Mouse (Mus musculus) lung, embryonic 14.5 days (tissue): Measurements from ENCODE around the gene Heatr1. TPM values are rescaled to one million over a fixed set of nuclear protein-coding genes. Genes with fewer than 3 reads are reported as not detected.

Source experiments
- ATAC-seq: fragments of 200-750 bp; cut with Nextera tagmentation; 2 replicates; pipeline ENCODE4 v1.8.0; 2017; ENCODE audit warnings: mild to moderate bottlenecking, moderate TSS enrichment, moderate library complexity; ENCODE audit not compliant: insufficient read depth
- DNase-seq: peaks from one replicate; pipeline ENCODE4 v3.0.0-alpha.2; 2015
- H3K27ac ChIP-seq: fragments of 300-500 bp; sonication (generic); 2 replicates; pipeline ENCODE4 v1.5.1; 2014; ENCODE audit warnings: low read depth, mild to moderate bottlenecking, moderate library complexity
- H3K27me3 ChIP-seq: fragments of 300-500 bp; sonication (generic); 2 replicates; pipeline ENCODE4 v1.6.1; 2014; ENCODE audit warnings: low read length, control low read depth; ENCODE audit not compliant: insufficient read depth
- H3K36me3 ChIP-seq: fragments of 300-500 bp; sonication (generic); 2 replicates; pipeline ENCODE4 v1.6.1; 2014; ENCODE audit warnings: control low read depth; ENCODE audit not compliant: insufficient read depth
- H3K4me1 ChIP-seq: fragments of 300-500 bp; sonication (generic); 2 replicates; pipeline ENCODE4 v1.6.1; 2014; ENCODE audit warnings: antibody characterized with exemption, control low read depth; ENCODE audit not compliant: insufficient read depth
- H3K4me2 ChIP-seq: fragments of 300-500 bp; sonication (generic); 2 replicates; pipeline ENCODE4 v1.6.1; 2014; ENCODE audit warnings: mild to moderate bottlenecking
- H3K4me3 ChIP-seq: fragments of 300-500 bp; sonication (generic); 2 replicates; pipeline ENCODE4 v1.5.1; 2014; ENCODE audit warnings: low read depth, low read length
- H3K9ac ChIP-seq: fragments of 300-500 bp; sonication (generic); 2 replicates; pipeline ENCODE4 v1.6.1; 2014
- H3K9me3 ChIP-seq: fragments of 300-500 bp; sonication (generic); 2 replicates; pipeline ENCODE4 v1.6.1; 2016; ENCODE audit warnings: low read depth, low read length, control low read depth
- CTCF ChIP-seq: IDR thresholded peaks from 2 replicates; pipeline ENCODE4 v1.5.1; 2016; ENCODE audit warnings: antibody characterized with exemption, low read depth
- WGBS: fragments of 180-500 bp; shearing (Covaris S2); extraction: QIAGEN DNeasy Blood & Tissue Kit; methylation state at CpG from one replicate; pipeline ENCODE4 v1.1.7; 2014; 5-methylcytosine and 5-hydroxymethylcytosine counted together
- polyA plus RNA-seq: library from polyadenylated mRNA; unstranded; fragments of >200 nt; fragmentation: Nextera tagmentation; extraction: Ambion mirVana; gene quantifications from 2 replicates; pipeline ENCODE4 v1.2.1, GENCODE M21; 2014

The Heatr1 gene
- polyA plus RNA-seq, 1 experiment from 2014 or later = 36.2 TPM

DNA sequence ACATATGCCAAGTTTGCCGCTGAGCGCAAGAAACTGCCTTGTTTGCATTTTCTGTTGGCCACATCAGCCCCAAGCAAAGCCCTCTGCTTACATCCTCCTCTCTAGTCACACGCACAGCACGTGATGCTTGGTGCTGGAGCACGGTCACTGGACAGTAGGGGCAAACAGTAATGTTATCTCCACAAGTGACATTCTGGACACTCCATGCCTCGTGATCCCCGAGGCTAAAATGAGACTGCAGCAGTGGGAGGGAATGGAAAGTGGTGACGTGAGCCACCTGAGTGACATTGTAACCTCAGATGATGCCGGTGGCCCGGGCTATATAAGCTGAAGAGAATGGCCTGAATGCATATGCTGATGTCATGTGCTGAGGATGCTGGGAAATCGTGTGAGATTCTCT is 24.9 kb upstream of the Heatr1 start:
- DNase-seq (no peak), ATAC-seq (no peak)
- TF ChIP-seq CTCF = no peak
- H3K9ac ChIP-seq = no peak overlapping the region
- H3K9me3 ChIP-seq = no peaks in the 10 kb centered on the region
- H3K4me2 ChIP-seq = no peak overlapping the region
- no peak overlapping the region for H3K4me3 ChIP-seq
- no peaks in the 10 kb centered on the region for H3K36me3 ChIP-seq
- H3K27ac ChIP-seq = no peak overlapping the region
- H3K4me1 ChIP-seq = no peaks in the 10 kb centered on the region
- WGBS = 72% methylated on average over 11 of the region's 11 CpGs
- no peaks in the 10 kb centered on the region for H3K27me3 ChIP-seq

DNA sequence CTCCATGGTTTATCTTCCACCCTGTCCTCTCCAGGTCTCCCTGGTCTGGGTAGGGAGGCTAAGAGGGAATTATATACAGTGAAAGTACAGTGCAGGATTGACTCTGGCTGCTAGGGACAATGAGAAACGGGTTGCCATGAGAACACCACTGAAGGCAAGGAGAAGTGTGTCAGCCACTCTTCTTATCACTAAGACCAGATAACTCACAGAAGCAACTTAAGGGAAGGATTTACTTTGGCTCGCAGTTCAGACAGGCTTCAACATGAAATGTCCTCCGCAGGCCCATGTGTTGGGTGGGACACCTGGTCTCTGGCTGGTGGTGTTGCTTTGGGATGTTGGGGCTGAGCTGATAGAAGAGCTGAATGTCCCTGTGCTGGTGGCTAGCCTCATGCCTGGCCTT is 22.1 kb upstream of the Heatr1 start:
- no peak for TF ChIP-seq CTCF
- no peaks in the 10 kb centered on the region for H3K36me3 ChIP-seq
- DNase-seq (no peak), ATAC-seq (no peak)
- H3K4me2 ChIP-seq = no peak overlapping the region
- no peaks in the 10 kb centered on the region for H3K4me1 ChIP-seq
- H3K27me3 ChIP-seq = no peaks in the 10 kb centered on the region
- H3K4me3 ChIP-seq = no peak overlapping the region
- no peak overlapping the region for H3K9ac ChIP-seq
- WGBS = 55% methylated on average over 3 of the region's 3 CpGs
- no peak overlapping the region for H3K27ac ChIP-seq
- H3K9me3 ChIP-seq = no peaks in the 10 kb centered on the region

DNA sequence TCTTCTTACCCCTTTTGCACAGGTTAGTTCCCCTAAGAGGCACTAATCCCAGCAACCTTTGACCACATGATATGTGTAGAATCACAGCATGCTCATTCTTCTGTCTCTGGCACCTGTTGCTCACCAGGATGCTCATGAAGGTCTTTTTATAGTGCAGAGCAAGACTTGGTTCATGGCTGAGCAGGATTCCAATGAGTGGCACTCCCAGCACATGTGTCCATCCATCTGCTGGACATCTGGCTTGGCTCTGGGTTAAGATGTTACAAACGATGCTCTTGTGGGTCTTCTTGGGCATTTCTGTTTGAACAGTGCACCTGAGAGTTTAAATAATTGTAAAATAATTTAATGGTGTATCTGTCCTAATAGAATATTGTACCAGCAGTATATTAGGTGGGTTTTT is 18.0 kb upstream of the Heatr1 start:
- DNase-seq (no peak), ATAC-seq (no peak)
- no peaks in the 10 kb centered on the region for H3K9me3 ChIP-seq
- no peaks in the 10 kb centered on the region for H3K36me3 ChIP-seq
- H3K4me1 ChIP-seq = no peaks in the 10 kb centered on the region
- H3K4me3 ChIP-seq = no peak overlapping the region
- H3K4me2 ChIP-seq = no peak overlapping the region
- no peak for TF ChIP-seq CTCF
- no peaks in the 10 kb centered on the region for H3K27me3 ChIP-seq
- no peak overlapping the region for H3K27ac ChIP-seq
- WGBS = 67% methylated on average over 1 of the region's 1 CpGs
- no peak overlapping the region for H3K9ac ChIP-seq

DNA sequence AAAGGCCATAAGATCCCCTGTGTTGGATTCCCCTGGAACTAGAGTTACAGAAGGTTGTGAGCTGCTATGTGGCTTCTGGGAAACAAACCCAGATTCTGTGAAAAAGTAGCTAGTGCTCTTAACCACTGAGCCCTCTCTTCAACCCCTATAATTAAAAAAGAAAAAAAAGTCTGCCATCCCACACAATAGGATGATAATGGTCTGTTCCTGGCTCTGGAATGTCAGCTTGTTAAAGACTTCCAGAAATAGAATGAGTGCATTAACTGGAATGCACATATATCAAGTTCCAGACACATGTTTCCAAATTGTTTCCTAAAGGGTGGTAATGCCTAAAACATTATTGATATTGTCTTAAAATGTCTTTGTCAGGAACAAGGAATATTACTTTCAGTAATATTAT is 10.0 kb upstream of the Heatr1 start:
- TF ChIP-seq CTCF = no peak
- Histone ChIP-seq H3K4me1 (no peaks in the 10 kb centered on the region), H3K27me3 (no peaks in the 10 kb centered on the region), H3K4me2 (no peak overlapping the region), H3K36me3 (no peaks in the 10 kb centered on the region), H3K9ac (no peak overlapping the region), H3K9me3 (no peaks in the 10 kb centered on the region), H3K27ac (no peak overlapping the region), H3K4me3 (no peak overlapping the region)
- no peak for ATAC-seq
- DNase-seq = no peak

DNA sequence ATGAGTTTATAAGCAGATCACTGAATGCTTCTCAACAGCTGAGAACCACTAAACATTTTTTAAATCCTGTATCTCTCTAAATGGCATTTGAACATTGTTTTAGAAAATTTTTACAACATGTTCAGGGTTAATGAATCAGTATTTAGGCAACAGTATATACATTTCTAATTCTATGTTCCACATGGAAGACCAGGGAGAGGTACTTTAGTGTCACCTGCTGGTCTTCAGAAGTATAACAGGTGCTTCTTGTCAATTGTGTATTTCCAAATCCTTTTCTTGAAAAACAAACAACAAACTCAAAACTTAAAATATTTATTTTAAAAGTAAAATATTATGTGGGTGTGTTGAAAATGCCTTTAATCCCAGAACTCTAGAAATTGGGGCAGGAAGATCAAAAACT is 8.5 kb upstream of the Heatr1 start:
- no peaks in the 10 kb centered on the region for H3K36me3 ChIP-seq
- no peak overlapping the region for H3K4me2 ChIP-seq
- no peak overlapping the region for H3K4me3 ChIP-seq
- ATAC-seq = no peak
- H3K27me3 ChIP-seq = no peaks in the 10 kb centered on the region
- H3K9ac ChIP-seq = no peak overlapping the region
- peak; percentile 73 for TF ChIP-seq CTCF
- no peak overlapping the region for H3K27ac ChIP-seq
- no peaks in the 10 kb centered on the region for H3K4me1 ChIP-seq
- H3K9me3 ChIP-seq = no peaks in the 10 kb centered on the region
- peak; percentile 78 for DNase-seq

DNA sequence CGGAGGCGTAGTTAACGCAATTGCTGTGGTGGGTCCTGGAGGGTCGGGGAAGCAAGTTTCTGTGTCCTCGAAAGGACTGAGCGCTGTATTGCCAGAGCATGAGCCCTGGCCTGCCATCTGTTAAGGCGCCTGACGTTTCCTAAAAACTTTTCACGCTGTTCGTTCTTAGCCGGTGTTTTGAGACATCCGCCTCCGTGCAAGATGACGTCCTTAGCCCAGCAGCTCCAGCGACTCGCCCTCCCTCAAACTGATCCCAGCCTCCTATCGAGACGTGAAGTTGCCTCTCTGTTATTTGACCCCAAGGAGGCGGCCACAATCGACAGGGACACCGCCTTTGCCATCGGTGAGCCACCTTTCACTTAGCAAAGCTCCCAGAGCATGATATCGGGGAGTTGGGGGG is 744 bp downstream of the Heatr1 start:
- 0 out of 2 replicates have a peak, but pooled peaks cover 5% of the 10 kb centered on the region for H3K4me1 ChIP-seq
- no peak overlapping the region for H3K27ac ChIP-seq
- peak overlapping the region; percentile 93 for H3K4me2 ChIP-seq
- ATAC-seq (peak; percentile 25), DNase-seq (peak; percentile 24)
- under 1% methylated on average over 23 of the region's 23 CpGs for WGBS
- H3K9me3 ChIP-seq = no peaks in the 10 kb centered on the region
- peak overlapping the region; percentile 93 for H3K4me3 ChIP-seq
- 0 out of 2 replicates have a peak, but pooled peaks cover 3% of the 10 kb centered on the region for H3K27me3 ChIP-seq
- no peak for TF ChIP-seq CTCF
- H3K36me3 ChIP-seq = peaks cover 23% of the 10 kb centered on the region; the same call in 1 of the 2 replicates
- peak overlapping the region; percentile 63 for H3K9ac ChIP-seq

DNA sequence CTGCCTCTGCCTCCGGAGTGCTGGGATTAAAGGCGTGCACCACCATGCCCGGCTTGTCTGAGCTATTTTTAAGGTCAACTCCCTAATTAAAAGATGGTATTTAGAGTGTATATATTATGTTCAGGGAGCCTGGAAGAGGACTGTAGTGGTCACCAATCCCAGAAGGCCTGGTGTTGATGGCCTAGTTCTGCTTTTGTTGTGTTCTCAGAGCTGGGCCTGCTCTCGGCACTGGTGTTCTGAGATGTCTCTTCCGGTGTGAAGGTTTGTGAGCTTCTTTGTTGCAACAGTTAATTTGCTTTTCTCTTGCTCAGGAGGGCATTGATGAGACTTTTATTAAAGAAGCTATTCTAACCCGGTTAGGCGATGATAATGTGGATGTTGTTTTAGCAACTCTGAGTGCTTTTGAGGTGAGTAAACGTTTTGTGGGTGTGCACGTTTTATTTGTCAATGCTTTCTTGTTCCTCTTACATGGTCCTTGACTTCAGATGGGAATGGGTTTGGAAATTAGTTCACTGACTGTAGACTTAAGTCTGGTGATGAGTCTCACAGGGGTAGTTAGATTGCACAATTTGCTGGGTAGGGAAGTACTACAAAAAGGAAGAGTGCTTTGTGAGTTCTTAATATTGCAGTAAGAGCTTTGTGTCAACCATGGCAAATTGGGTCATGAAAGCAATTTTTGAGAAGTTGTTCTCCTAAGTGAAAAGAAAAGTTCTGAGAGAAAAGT is 13.7 kb downstream of the Heatr1 start:
- no peaks in the 10 kb centered on the region for H3K9me3 ChIP-seq
- no peak overlapping the region for H3K4me2 ChIP-seq
- no peak overlapping the region for H3K9ac ChIP-seq
- no peak for TF ChIP-seq CTCF
- H3K4me1 ChIP-seq = no peaks in the 10 kb centered on the region
- DNase-seq = peak; percentile 5
- H3K27ac ChIP-seq = no peak overlapping the region
- 89% methylated on average over 9 of the region's 9 CpGs for WGBS
- no peak for ATAC-seq
- H3K36me3 ChIP-seq = peaks cover 76% of the 10 kb centered on the region
- no peak overlapping the region for H3K4me3 ChIP-seq
- H3K27me3 ChIP-seq = no peaks in the 10 kb centered on the region
